Mouse (Mus musculus): Measurements from ENCODE around the gene Snapc1.

- TF ChIP-seq CTCF (IDR thresholded peaks at IDR 0.05; ENCODE audit: low read depth, low read length) (no peak), TAL1 (conservative IDR thresholded peaks at IDR 0.05; ENCODE audit: low read depth, low read length) (no peak), GATA1 (IDR thresholded peaks at IDR 0.05; ENCODE audit: borderline replicate concordance, low read length) (no peak), POLR2AphosphoS5 (IDR thresholded peaks at IDR 0.05; ENCODE audit: insufficient replicate concordance, low read depth, low read length) (no peak), GATA2 (IDR thresholded peaks at IDR 0.05; ENCODE audit: borderline replicate concordance, low read depth, low read length) (no peak)
Measured at GRCm38 (mm10) chr12:73930266-73930665, 34.0 kb upstream of the Snapc1 start.

Data from G1E (cell line).